Mouse (Mus musculus) intestine, postnatal 0 days (tissue): ENCODE results near the gene Scnn1b. TPM values are rescaled to one million over a fixed set of nuclear protein-coding genes. Genes with fewer than 3 reads are reported as not detected.

ENCODE experiments used
- ATAC-seq: fragments of 200-750 bp; cut with Nextera tagmentation; 2 replicates; pipeline ENCODE4 v1.8.0; 2017; ENCODE audit warnings: mild to moderate bottlenecking, moderate TSS enrichment, moderate library complexity
- H3K27ac ChIP-seq: fragments of 300-500 bp; sonication (generic); 2 replicates; pipeline ENCODE4 v1.5.1; 2014; ENCODE audit warnings: mild to moderate bottlenecking, low read depth, low read length, moderate library complexity
- H3K27me3 ChIP-seq: fragments of 300-500 bp; sonication (generic); replicated peaks from 2 replicates; pipeline ENCODE4 v1.6.1; 2014; ENCODE audit warnings: low read length, mixed read lengths; ENCODE audit not compliant: control insufficient read depth, insufficient read depth
- H3K36me3 ChIP-seq: fragments of 300-500 bp; sonication (generic); 2 replicates; pipeline ENCODE4 v1.6.1; 2014; ENCODE audit warnings: mild to moderate bottlenecking, moderate library complexity; ENCODE audit not compliant: control insufficient read depth, insufficient read depth
- H3K4me1 ChIP-seq: fragments of 300-500 bp; sonication (generic); replicated peaks from 2 replicates; pipeline ENCODE4 v1.6.1; 2014; ENCODE audit warnings: antibody characterized with exemption, low read length, mixed read lengths; ENCODE audit not compliant: control insufficient read depth, insufficient read depth
- H3K4me2 ChIP-seq: fragments of 300-500 bp; sonication (generic); replicated peaks from 2 replicates; pipeline ENCODE4 v1.6.1; 2014; ENCODE audit warnings: low read depth, mild to moderate bottlenecking, moderate library complexity
- H3K4me3 ChIP-seq: fragments of 300-500 bp; sonication (generic); 2 replicates; pipeline ENCODE4 v1.5.1; 2014; ENCODE audit warnings: low read depth, low read length
- H3K9ac ChIP-seq: fragments of 300-500 bp; sonication (generic); 2 replicates; pipeline ENCODE4 v1.6.1; 2014; ENCODE audit warnings: mild to moderate bottlenecking, low read depth, low read length
- H3K9me3 ChIP-seq: fragments of 300-500 bp; sonication (generic); 2 replicates; pipeline ENCODE4 v1.6.1; 2016; ENCODE audit warnings: mixed run types; ENCODE audit not compliant: control insufficient read depth
- CTCF ChIP-seq: sonication (generic); IDR thresholded peaks from 2 replicates; pipeline ENCODE4 v1.5.1; 2016; ENCODE audit warnings: low read depth, mild to moderate bottlenecking, control low read depth, antibody characterized with exemption, moderate library complexity
- WGBS: fragments of 180-500 bp; shearing (Covaris S2); extraction: QIAGEN DNeasy Blood & Tissue Kit; methylation state at CpG from one replicate; pipeline ENCODE4 v1.1.7; 2014; 5-methylcytosine and 5-hydroxymethylcytosine counted together
- polyA plus RNA-seq: library from polyadenylated mRNA; unstranded; fragments of >200 nt; fragmentation: Nextera tagmentation; extraction: Ambion mirVana; gene quantifications from 2 replicates; pipeline ENCODE4 v1.2.1, GENCODE M21; 2015

The Scnn1b gene
- polyA plus RNA-seq, 1 experiment from 2014 or later, result 0.52 TPM

- Histone ChIP-seq H3K9me3 (no peaks in the 10 kb centered on the region), H3K36me3 (no peaks in the 10 kb centered on the region), H3K9ac (no peak overlapping the region), H3K4me2 (no peak overlapping the region), H3K27me3 (0 out of 2 replicates have a peak, but pooled peaks cover 3% of the 10 kb centered on the region), H3K4me1 (no peaks in the 10 kb centered on the region), H3K27ac (no peak overlapping the region), H3K4me3 (no peak overlapping the region)
- 13% methylated on average over 7 of the region's 7 CpGs for WGBS
- TF ChIP-seq CTCF, result no peak
- no peak for ATAC-seq
Measured at GRCm38 (mm10) chr7:121899940-121900339, 35.1 kb downstream of the Scnn1b start.

- no peak for ATAC-seq
- no peaks in the 10 kb centered on the region for H3K9me3 ChIP-seq
- WGBS, result 50% methylated on average over 8 of the region's 8 CpGs
- H3K4me2 ChIP-seq, result no peak overlapping the region
- H3K9ac ChIP-seq, result no peak overlapping the region
- no peaks in the 10 kb centered on the region for H3K4me1 ChIP-seq
- H3K4me3 ChIP-seq, result no peak overlapping the region
- H3K27ac ChIP-seq, result no peak overlapping the region
- no peaks in the 10 kb centered on the region for H3K36me3 ChIP-seq
- TF ChIP-seq CTCF, result no peak
- H3K27me3 ChIP-seq, result 0 out of 2 replicates have a peak, but pooled peaks cover 3% of the 10 kb centered on the region
Measured at GRCm38 (mm10) chr7:121902757-121903411, 38.0 kb downstream of the Scnn1b start.

- no peaks in the 10 kb centered on the region for H3K27me3 ChIP-seq
- no peak overlapping the region for H3K9ac ChIP-seq
- no peaks in the 10 kb centered on the region for H3K9me3 ChIP-seq
- 0 out of 2 replicates have a peak, but pooled peaks have one; percentile 8 for ATAC-seq
- H3K27ac ChIP-seq, result no peak overlapping the region
- H3K4me2 ChIP-seq, result no peak overlapping the region
- H3K4me3 ChIP-seq, result no peak overlapping the region
- H3K36me3 ChIP-seq, result no peaks in the 10 kb centered on the region
- 56% methylated on average over 4 of the region's 4 CpGs for WGBS
- H3K4me1 ChIP-seq, result no peaks in the 10 kb centered on the region
- no peak for TF ChIP-seq CTCF
Measured at GRCm38 (mm10) chr7:121906879-121907278, 42.0 kb downstream of the Scnn1b start.

GRCm38 (mm10) chr7:121912250-121912649 is 47.4 kb downstream of the Scnn1b start:
- Histone ChIP-seq H3K9ac (no peak overlapping the region), H3K4me1 (no peaks in the 10 kb centered on the region), H3K27me3 (no peaks in the 10 kb centered on the region), H3K36me3 (no peaks in the 10 kb centered on the region), H3K9me3 (no peaks in the 10 kb centered on the region), H3K27ac (no peak overlapping the region), H3K4me2 (no peak overlapping the region), H3K4me3 (no peak overlapping the region)
- 0 out of 2 replicates have a peak, but pooled peaks have one; percentile 3 for TF ChIP-seq CTCF
- 72% methylated on average over 8 of the region's 8 CpGs for WGBS
- no peak for ATAC-seq

- H3K27ac ChIP-seq, result no peak overlapping the region
- no peaks in the 10 kb centered on the region for H3K36me3 ChIP-seq
- H3K27me3 ChIP-seq, result no peaks in the 10 kb centered on the region
- TF ChIP-seq CTCF, result no peak
- H3K9ac ChIP-seq, result no peak overlapping the region
- 49% methylated on average over 6 of the region's 6 CpGs for WGBS
- H3K9me3 ChIP-seq, result no peaks in the 10 kb centered on the region
- H3K4me1 ChIP-seq, result no peaks in the 10 kb centered on the region
- H3K4me3 ChIP-seq, result no peak overlapping the region
- H3K4me2 ChIP-seq, result no peak overlapping the region
- ATAC-seq, result no peak
Measured at GRCm38 (mm10) chr7:121913944-121914343, 49.1 kb downstream of the Scnn1b start.

- no peak overlapping the region for H3K4me3 ChIP-seq
Measured at GRCm38 (mm10) chr7:121924361-121924760, 59.5 kb downstream of the Scnn1b start.

More at GRCm38 (mm10) chr7:121924361-121924760, 59.5 kb downstream of the Scnn1b start:
- Histone ChIP-seq H3K36me3 (peaks cover 42% of the 10 kb centered on the region), H3K4me2 (no peak overlapping the region), H3K27ac (no peak overlapping the region), H3K9ac (no peak overlapping the region), H3K4me1 (no peaks in the 10 kb centered on the region), H3K9me3 (no peaks in the 10 kb centered on the region), H3K27me3 (no peaks in the 10 kb centered on the region)
- no peak for TF ChIP-seq CTCF
- ATAC-seq, result no peak
- WGBS, result 94% methylated on average over 7 of the region's 7 CpGs
